Mouse (Mus musculus): ENCODE data around the gene Wwc2. TPM values are rescaled to one million over a fixed set of nuclear protein-coding genes. Genes with fewer than 3 reads are reported as not detected.

The Wwc2 gene
- polyA plus RNA-seq, 1 experiment from 2014 or later, result 15.7 TPM

DNA sequence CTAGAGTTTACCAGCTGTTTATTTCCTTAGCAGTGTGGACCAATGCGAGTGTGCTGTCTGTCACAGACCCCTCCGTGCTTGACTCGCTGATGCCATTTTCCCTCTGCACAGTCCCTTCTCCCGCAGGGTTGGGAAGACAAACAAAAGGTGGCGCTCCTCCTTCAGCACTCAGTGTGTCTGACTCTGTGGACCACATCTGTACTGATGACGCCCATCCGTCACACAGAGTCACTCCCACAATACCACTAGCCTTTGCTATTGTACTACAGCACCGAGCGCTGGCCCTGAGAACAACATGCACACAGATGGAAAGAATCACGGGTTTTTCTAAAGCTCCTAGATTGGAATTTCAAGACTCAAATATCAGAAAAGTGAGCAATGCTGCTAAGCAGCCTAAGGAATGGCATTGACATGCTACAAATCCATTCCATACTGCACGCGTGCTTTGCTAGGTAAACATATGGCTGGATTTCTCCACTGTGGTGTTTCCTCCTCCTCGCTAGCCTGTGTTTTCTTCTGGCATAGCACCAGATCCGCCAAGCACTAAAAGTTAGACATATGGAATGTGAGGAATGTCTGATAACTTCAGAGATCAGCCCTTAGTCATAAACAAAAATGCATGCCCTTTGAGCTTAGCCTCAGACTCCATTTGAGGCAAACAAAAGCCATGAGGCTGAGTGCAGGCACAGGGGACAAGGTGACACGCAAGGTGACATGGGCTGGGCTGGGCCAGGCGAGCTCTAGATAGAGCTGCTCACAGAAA is 58.5 kb downstream of the Wwc2 start:
- Histone ChIP-seq H3K4me2 (replicated peaks) (peak overlapping the region; percentile 37), H3K9me3 (replicated peaks) (no peaks in the 10 kb centered on the region), H3K27ac (peak overlapping the region; percentile 60; the same call in 1 of the 2 replicates), H3K4me1 (peaks cover 29% of the 10 kb centered on the region), H3K36me3 (no peaks in the 10 kb centered on the region), H3K9ac (no peak overlapping the region; the same call in 1 of the 2 replicates), H3K4me3 (no peak overlapping the region), H3K27me3 (no peaks in the 10 kb centered on the region)
- 24% methylated on average over 16 of the region's 16 CpGs for WGBS
- peak; percentile 83 for ATAC-seq (ENCODE audit: low FRiP score)

DNA sequence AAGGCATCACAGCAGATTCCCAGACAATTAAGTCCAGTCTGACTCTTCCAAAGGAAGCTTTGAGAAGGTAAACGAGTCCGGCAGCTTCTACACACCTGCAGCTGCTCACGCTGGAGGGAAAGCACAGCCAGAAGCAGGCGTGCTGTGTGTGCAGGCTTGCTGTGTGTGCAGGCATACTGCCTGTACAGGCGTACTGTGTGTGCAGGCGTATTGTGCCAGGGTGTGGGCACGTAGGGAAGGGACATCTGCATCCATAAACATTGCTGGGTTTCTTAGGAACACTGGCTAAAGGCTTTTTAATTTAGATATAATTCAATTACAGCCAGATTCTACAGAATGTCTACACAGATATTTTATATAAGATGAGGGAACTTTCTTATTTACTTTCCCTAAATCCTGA is 59.4 kb downstream of the Wwc2 start:
- H3K36me3 ChIP-seq, result no peaks in the 10 kb centered on the region
- H3K4me3 ChIP-seq, result no peak overlapping the region
- peaks cover 29% of the 10 kb centered on the region for H3K4me1 ChIP-seq
- H3K27me3 ChIP-seq, result no peaks in the 10 kb centered on the region
- WGBS, result 80% methylated on average over 7 of the region's 7 CpGs
- no peak for ATAC-seq (ENCODE audit: low FRiP score)
- no peak overlapping the region for H3K9ac ChIP-seq
- H3K9me3 ChIP-seq (replicated peaks), result no peaks in the 10 kb centered on the region
- no peak overlapping the region for H3K27ac ChIP-seq
- no peak overlapping the region for H3K4me2 ChIP-seq (replicated peaks)

DNA sequence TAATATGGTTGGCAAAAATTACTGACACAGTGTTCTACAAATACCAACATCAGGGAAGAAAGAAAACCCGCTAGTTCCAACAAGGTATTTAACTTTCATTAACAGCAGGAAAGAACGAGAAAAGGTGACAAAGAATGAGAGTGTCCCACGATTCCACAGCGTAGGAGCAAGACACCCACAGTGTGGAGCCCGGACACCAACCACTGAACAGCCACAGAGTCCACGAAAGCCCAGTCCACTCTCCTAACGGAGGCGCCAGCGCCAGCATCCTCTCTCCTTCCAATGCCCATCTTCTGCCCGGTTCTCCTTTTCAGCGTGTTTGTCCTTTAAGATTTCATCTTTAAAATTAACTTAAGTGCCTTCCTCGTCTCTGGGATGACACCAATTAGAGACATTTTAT is 61.1 kb downstream of the Wwc2 start:
- no peaks in the 10 kb centered on the region for H3K36me3 ChIP-seq
- ATAC-seq (ENCODE audit: low FRiP score), result no peak
- H3K4me2 ChIP-seq (replicated peaks), result no peak overlapping the region
- H3K27me3 ChIP-seq, result no peaks in the 10 kb centered on the region
- 90% methylated on average over 12 of the region's 12 CpGs for WGBS
- no peak overlapping the region for H3K27ac ChIP-seq
- no peak overlapping the region for H3K9ac ChIP-seq
- no peaks in the 10 kb centered on the region for H3K9me3 ChIP-seq (replicated peaks)
- H3K4me1 ChIP-seq, result peaks cover 21% of the 10 kb centered on the region
- no peak overlapping the region for H3K4me3 ChIP-seq

DNA sequence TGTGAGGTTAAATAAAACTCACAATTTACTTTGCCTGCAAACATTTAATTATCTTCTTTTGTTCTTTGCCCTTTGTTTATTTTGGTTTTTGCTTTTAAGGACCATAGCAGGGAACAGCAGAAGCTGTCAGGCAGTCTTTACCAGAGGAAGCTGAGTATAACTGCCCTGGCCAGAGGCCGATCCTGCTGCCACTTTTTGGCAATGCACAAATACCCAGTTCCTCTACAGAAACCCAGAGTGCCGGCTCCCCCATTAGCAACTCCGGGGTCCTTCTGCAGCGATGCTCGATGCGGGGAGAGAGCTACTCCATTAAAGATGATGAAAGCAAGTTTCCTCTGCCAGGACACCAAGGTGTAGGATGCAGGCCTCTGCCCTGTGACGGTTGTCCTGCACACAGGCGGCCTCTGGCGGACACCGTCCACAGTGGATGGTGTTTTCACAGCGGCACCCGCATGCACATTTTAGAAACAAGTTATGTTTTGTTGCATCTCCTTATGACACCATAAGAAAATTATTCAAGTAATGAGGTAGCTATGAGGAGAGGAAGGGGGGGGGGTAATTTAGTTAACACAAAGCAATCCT is 62.0 kb downstream of the Wwc2 start:
- H3K27ac ChIP-seq, result no peak overlapping the region
- no peaks in the 10 kb centered on the region for H3K9me3 ChIP-seq (replicated peaks)
- H3K27me3 ChIP-seq, result no peaks in the 10 kb centered on the region
- H3K4me3 ChIP-seq, result no peak overlapping the region
- peaks cover 18% of the 10 kb centered on the region for H3K4me1 ChIP-seq
- H3K4me2 ChIP-seq (replicated peaks), result no peak overlapping the region
- no peak overlapping the region for H3K9ac ChIP-seq
- WGBS, result 89% methylated on average over 12 of the region's 12 CpGs
- no peak for ATAC-seq (ENCODE audit: low FRiP score)
- H3K36me3 ChIP-seq, result no peaks in the 10 kb centered on the region

DNA sequence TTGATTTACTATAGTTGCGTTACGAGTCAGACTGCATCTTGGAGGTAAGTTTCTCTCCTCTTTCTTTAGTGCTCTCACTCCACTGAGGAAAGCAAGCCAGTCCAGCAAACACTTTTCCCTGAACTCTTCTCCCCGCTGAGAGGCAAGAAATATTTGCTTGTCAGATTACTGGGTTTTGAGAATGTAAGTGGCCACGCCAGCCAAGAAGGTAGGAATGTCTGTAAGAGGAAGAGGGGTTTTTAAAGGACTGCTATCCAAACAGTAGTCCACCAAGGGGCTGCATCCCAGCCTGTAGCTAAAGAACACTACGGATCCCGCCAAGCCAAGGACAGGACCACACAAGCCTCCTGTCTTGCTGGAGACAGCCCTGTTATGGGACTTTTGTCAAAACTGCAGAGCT is 65.8 kb downstream of the Wwc2 start:
- H3K9me3 ChIP-seq (replicated peaks), result no peaks in the 10 kb centered on the region
- WGBS, result 73% methylated on average over 6 of the region's 6 CpGs
- no peak overlapping the region for H3K27ac ChIP-seq
- no peak for ATAC-seq (ENCODE audit: low FRiP score)
- H3K36me3 ChIP-seq, result 0 out of 2 replicates have a peak, but pooled peaks cover 3% of the 10 kb centered on the region
- H3K4me1 ChIP-seq, result peaks cover 3% of the 10 kb centered on the region; the same call in 1 of the 2 replicates
- no peak overlapping the region for H3K4me2 ChIP-seq (replicated peaks)
- no peak overlapping the region for H3K4me3 ChIP-seq
- no peak overlapping the region for H3K9ac ChIP-seq
- H3K27me3 ChIP-seq, result no peaks in the 10 kb centered on the region

DNA sequence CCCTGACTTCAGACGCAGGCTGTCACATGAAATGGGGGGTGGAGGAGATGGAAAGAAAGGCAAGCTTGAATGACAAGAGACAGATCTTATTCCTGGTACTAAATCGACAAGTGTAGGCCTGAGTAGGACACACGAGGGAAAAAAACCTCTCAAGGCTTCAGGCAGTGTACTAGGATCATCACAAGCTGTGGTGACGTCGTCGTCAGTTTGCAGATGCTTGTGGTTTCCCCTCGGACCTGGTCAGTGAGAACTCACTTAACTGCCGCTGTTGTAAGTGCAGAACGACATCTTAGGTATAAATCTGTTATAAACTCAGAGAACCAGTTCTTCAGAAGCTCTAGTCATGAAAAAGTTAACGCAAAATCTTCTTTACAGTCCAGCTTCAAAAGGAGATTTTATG is 67.9 kb downstream of the Wwc2 start:
- H3K36me3 ChIP-seq, result 0 out of 2 replicates have a peak, but pooled peaks cover 6% of the 10 kb centered on the region
- H3K9me3 ChIP-seq (replicated peaks), result no peaks in the 10 kb centered on the region
- no peaks in the 10 kb centered on the region for H3K27me3 ChIP-seq
- H3K27ac ChIP-seq, result no peak overlapping the region
- no peak overlapping the region for H3K4me3 ChIP-seq
- no peak for ATAC-seq (ENCODE audit: low FRiP score)
- 81% methylated on average over 10 of the region's 10 CpGs for WGBS
- H3K4me1 ChIP-seq, result peaks cover 3% of the 10 kb centered on the region; the same call in 1 of the 2 replicates
- H3K9ac ChIP-seq, result no peak overlapping the region
- H3K4me2 ChIP-seq (replicated peaks), result no peak overlapping the region

DNA sequence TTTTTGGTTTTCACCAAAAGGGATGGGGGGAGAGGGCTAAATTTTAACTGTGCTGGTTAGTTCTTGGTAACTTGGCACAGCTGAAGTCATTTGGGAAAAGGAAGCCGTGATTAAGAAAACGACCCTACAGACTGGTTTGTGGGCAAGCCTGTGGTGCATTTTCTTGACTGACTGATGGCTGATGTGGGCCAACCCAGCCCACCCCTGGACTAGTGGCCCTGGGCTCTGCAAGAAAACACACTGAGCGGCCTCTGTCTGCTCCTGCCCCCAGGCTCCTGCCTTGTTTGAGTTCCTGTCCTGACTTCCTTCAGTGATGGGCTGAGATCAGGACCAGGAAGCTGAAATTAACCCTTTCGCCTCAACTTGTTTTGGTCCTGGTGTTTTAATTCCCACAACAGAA is 68.7 kb downstream of the Wwc2 start:
- Histone ChIP-seq H3K4me3 (no peak overlapping the region), H3K4me2 (replicated peaks) (no peak overlapping the region), H3K9ac (no peak overlapping the region), H3K27me3 (no peaks in the 10 kb centered on the region), H3K4me1 (peaks cover 3% of the 10 kb centered on the region; the same call in 1 of the 2 replicates), H3K9me3 (replicated peaks) (no peaks in the 10 kb centered on the region), H3K36me3 (0 out of 2 replicates have a peak, but pooled peaks cover 6% of the 10 kb centered on the region), H3K27ac (no peak overlapping the region)
- 79% methylated on average over 4 of the region's 4 CpGs for WGBS
- no peak for ATAC-seq (ENCODE audit: low FRiP score)

DNA sequence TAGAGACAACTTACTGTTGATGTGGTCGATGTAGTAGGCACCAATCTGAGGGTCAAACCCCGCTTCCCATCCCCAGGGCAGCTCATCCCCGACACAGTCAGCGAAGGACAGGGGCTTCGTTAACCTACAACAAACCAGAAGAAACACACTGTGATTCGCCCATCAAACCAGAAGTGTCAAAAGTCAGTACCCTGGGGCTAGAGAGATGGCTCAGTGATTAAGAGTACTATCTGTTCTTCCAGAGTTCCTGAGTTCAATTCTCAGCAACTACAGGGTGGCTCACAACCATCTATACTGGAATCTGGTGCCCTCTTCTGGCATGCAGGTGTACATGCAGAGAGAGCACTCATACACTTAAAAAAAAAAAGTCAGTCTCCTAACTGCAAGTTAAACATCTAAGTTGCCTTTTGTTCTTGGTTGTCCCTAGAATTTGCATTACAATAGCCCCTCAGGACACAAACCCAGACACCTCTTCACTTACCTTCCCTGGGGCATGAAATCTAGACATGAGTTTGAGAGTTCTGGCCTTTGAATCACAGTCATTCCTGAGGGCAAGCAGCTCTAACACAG is 70.1 kb downstream of the Wwc2 start:
- Histone ChIP-seq H3K27me3 (no peaks in the 10 kb centered on the region), H3K36me3 (0 out of 2 replicates have a peak, but pooled peaks cover 6% of the 10 kb centered on the region), H3K27ac (no peak overlapping the region), H3K9me3 (replicated peaks) (no peaks in the 10 kb centered on the region), H3K4me2 (replicated peaks) (no peak overlapping the region), H3K4me3 (no peak overlapping the region), H3K9ac (no peak overlapping the region), H3K4me1 (peaks cover 3% of the 10 kb centered on the region; the same call in 1 of the 2 replicates)
- no peak for ATAC-seq (ENCODE audit: low FRiP score)
- 99% methylated on average over 6 of the region's 6 CpGs for WGBS

DNA sequence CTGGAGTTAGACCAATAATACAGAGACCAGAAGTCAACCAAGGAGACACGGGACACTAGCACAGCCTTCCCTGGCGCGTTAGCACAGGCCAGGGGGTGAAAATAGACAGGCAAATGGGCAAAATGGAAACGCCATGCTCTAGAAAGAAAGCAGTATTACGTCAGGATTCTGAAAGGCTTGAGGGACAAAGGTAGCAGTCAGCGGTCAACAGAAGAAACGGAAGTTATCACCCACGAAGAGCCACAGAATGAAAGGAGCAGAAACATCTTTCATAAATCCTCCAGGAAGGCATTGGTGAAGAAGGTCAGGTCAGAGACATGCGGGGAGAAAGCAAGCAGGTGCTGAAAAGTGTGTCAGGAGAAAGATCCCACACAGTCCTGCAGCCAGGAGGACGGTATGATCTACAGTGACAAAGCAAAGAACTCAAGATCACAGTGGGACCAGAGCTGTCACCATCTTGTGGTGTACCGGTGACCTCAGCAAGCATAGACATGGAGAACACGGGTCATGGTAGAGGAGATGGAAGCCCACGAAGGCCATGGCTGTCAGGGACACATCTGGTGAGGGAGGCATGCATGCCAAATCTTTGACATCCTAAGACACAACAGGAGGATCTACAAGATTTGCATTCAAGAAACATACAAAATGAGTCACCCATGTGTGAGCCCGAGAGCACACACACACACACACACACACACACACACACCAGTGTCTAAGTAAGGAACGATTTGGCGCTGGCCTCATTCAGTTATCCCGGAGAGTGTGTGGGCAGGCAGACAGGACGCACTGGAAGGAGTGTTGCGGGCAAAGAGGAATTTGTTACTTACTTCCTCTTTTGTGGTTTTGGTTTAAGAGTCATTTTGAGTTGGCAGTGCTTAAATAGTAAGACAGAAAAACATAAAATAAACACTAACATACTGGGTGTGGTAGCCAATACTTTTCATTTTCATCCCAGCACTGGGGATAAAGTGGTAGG is 73.4 kb downstream of the Wwc2 start:
- no peaks in the 10 kb centered on the region for H3K27me3 ChIP-seq
- no peak overlapping the region for H3K27ac ChIP-seq
- WGBS, result 87% methylated on average over 19 of the region's 19 CpGs
- H3K36me3 ChIP-seq, result 0 out of 2 replicates have a peak, but pooled peaks cover 6% of the 10 kb centered on the region
- no peak for ATAC-seq (ENCODE audit: low FRiP score)
- no peaks in the 10 kb centered on the region for H3K4me1 ChIP-seq
- H3K4me2 ChIP-seq (replicated peaks), result no peak overlapping the region
- H3K9ac ChIP-seq, result no peak overlapping the region
- H3K4me3 ChIP-seq, result no peak overlapping the region
- H3K9me3 ChIP-seq (replicated peaks), result no peaks in the 10 kb centered on the region

DNA sequence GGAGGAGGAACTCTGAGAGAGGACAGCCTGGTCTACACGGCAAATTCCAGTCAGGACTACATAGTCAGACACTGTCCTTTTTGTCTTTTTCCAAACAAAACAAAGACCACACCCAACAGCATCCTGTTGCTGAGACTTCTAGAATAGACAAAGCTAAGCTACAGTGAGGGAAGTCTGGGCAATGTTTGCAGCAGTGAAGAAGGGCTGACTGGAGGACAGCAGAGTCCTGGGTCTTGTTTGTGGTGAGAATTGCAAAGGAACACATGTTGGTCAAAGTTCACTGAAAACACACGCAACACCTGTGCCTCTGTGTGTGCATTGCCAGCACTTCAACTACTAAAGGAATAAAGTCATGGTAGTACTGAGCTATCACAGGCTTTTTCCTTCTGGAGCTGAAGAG is 75.2 kb downstream of the Wwc2 start:
- H3K4me2 ChIP-seq (replicated peaks), result no peak overlapping the region
- 89% methylated on average over 2 of the region's 2 CpGs for WGBS
- no peak for ATAC-seq (ENCODE audit: low FRiP score)

DNA sequence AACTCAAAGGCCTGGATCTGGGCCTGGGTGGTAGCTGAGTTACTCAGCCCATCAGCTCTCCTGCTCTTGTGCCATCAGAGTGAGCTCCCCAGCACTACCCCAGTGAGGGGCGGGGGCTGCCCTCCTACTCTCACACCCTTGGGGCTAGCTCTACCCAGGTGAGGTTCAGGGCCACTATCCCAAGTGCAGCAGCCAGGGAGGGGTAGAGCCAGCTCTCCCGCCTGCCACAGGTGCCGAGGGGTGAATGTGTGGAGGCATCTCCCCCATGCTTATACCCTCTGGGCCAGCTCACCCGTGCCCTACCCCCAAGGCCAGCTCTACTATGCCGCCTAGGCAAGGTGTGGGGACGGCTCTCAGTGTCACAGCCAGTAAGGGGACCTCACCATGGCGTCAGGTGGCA is 75.8 kb downstream of the Wwc2 start:
- 93% methylated on average over 7 of the region's 7 CpGs for WGBS
- Histone ChIP-seq H3K4me2 (replicated peaks) (no peak overlapping the region), H3K27me3 (no peaks in the 10 kb centered on the region), H3K9me3 (replicated peaks) (peaks cover under 1% of the 10 kb centered on the region; the same call in 1 of the 2 replicates), H3K36me3 (0 out of 2 replicates have a peak, but pooled peaks cover 3% of the 10 kb centered on the region), H3K27ac (no peak overlapping the region), H3K4me1 (no peaks in the 10 kb centered on the region), H3K4me3 (no peak overlapping the region), H3K9ac (no peak overlapping the region)
- no peak for ATAC-seq (ENCODE audit: low FRiP score)

More for the DNA sequence above, 75.2 kb downstream of the Wwc2 start:
- 0 out of 2 replicates have a peak, but pooled peaks cover 6% of the 10 kb centered on the region for H3K36me3 ChIP-seq
- no peak overlapping the region for H3K9ac ChIP-seq
- no peaks in the 10 kb centered on the region for H3K9me3 ChIP-seq (replicated peaks)
- no peaks in the 10 kb centered on the region for H3K27me3 ChIP-seq
- H3K4me1 ChIP-seq, result no peaks in the 10 kb centered on the region
- no peak overlapping the region for H3K4me3 ChIP-seq
- H3K27ac ChIP-seq, result no peak overlapping the region

Measured in hindbrain, embryonic 12.5 days (tissue).